9 mouse cellular contexts compared by ENCODE assay signal in the genomic region with DNA sequence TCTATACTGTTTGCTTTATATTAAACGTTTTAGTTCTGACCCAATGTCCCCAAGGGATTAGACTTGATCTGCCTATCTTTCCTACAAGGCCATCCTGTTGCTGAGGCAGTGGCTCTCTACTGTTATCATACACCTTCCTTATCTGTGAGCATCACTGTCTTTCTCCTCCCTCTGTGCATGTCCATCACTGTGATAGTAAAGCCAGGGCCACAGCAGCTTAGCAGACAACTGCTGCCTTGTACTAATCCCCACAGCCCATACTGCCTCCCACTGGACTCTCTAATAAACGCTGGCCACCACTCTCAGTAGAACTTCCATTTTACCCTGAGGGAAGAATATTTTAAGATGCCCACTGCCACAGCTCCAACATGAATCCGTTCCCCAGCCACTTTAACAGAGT.
DNase-seq lines count a peak whose midpoint lies in the region; ATAC-seq and TF ChIP-seq lines count a peak whose summit lies in the region.
"Had no signal": no experiment of that assay in that cellular context is flagged by ENCODE, and none has a peak within 500 bp of the region (broad histone marks: within the 10 kb centered on the region; RNA-seq: fewer than 3 reads in every experiment).

No protein-coding gene starts in this region.

- H3K36me3 ChIP-seq in forebrain, postnatal 0 days (ENCODE audit: insufficient read depth) = peaks cover 7% of the 10 kb centered on the region; the same call in 1 of the 2 replicates
- H3K36me3 ChIP-seq in midbrain, embryonic 15.5 days (replicated peaks) = no peaks in the 10 kb centered on the region

- no peaks in the 10 kb centered on the region for H3K27me3 ChIP-seq in forebrain, postnatal 0 days (ENCODE audit: insufficient read depth, low read length)
- no peaks in the 10 kb centered on the region for H3K27me3 ChIP-seq in midbrain, embryonic 15.5 days (replicated peaks)
- H3K27me3 ChIP-seq: megakaryocyte, embryonic 14.5 days had no signal

- 39% methylated on average over 3 of the region's 3 CpGs for WGBS in forebrain, postnatal 0 days
- WGBS in midbrain, embryonic 15.5 days = 23% methylated on average over 3 of the region's 3 CpGs

- peak; percentile 82 for ATAC-seq in forebrain, postnatal 0 days
- peak; percentile 83 for ATAC-seq in midbrain, embryonic 15.5 days (replicated peaks)
- ATAC-seq in erythroid progenitor cell, adult 5-6 weeks (replicated peaks; ENCODE audit: low FRiP score, poor library complexity, severe bottlenecking) = no peak

- peak; percentile 26 for DNase-seq in gastrocnemius, postnatal 14 days
- no peak for DNase-seq in gastrocnemius, postnatal 36 days
- DNase-seq in adipocyte (ENCODE audit: low spot score) = peak; percentile 36
- peak; percentile 52 for DNase-seq in forebrain, postnatal 0 days
- no peak for DNase-seq in urinary bladder, postnatal 4 days (ENCODE audit: low spot score in 2 of 2)
- no peak for DNase-seq in heart, adult 11 months

- no peaks in the 10 kb centered on the region for H3K9me3 ChIP-seq in forebrain, postnatal 0 days (ENCODE audit: low read length)
- H3K9me3 ChIP-seq in midbrain, embryonic 15.5 days = no peaks in the 10 kb centered on the region
- H3K9me3 ChIP-seq: megakaryocyte, embryonic 14.5 days had no signal

- no peak overlapping the region for H3K4me3 ChIP-seq in forebrain, postnatal 0 days (ENCODE audit: low read depth, low read length)
- no peak overlapping the region for H3K4me3 ChIP-seq in midbrain, embryonic 15.5 days
- H3K4me3 ChIP-seq: megakaryocyte, embryonic 14.5 days had no signal

- no peak overlapping the region for H3K4me2 ChIP-seq in forebrain, postnatal 0 days (ENCODE audit: low read depth)
- H3K4me2 ChIP-seq in midbrain, embryonic 15.5 days = no peak overlapping the region

- no peak overlapping the region for H3K9ac ChIP-seq in forebrain, postnatal 0 days
- no peak overlapping the region for H3K9ac ChIP-seq in midbrain, embryonic 15.5 days

- 0 out of 2 replicates have a peak overlapping the region, but pooled peaks have one; percentile 30 for H3K27ac ChIP-seq in forebrain, postnatal 0 days (ENCODE audit: low read depth, low read length)
- peak overlapping the region; percentile 65 for H3K27ac ChIP-seq in midbrain, embryonic 15.5 days

- intact Hi-C loops in gastrocnemius, postnatal 14 days (cut with DNase I; ENCODE audit: low total_unique reads) = loop anchor here (5.0 kb wide), 1 partner anchor 136 kb away; no protein-coding TSS in a partner anchor
- intact Hi-C loops in gastrocnemius, postnatal 36 days (cut with DNase I) = no loop called here

- 0 out of 2 replicates have a peak, but pooled peaks cover 5% of the 10 kb centered on the region for H3K4me1 ChIP-seq in forebrain, postnatal 0 days (ENCODE audit: insufficient read depth)
- peaks cover 15% of the 10 kb centered on the region for H3K4me1 ChIP-seq in midbrain, embryonic 15.5 days
- H3K4me1 ChIP-seq: megakaryocyte, embryonic 14.5 days had no signal

- peak; percentile 61 for TF ChIP-seq CTCF in forebrain, postnatal 0 days (IDR thresholded peaks at IDR 0.05; ENCODE audit: low read depth)

Comparison
In these comparisons a context has a peak if more than half of its experiments do, and no peak if none do; other contexts are left out.
1. DNase-seq: peak in gastrocnemius, postnatal 14 days (single experiment), adipocyte (single experiment) and forebrain, postnatal 0 days (single experiment); none in gastrocnemius, postnatal 36 days (0 of 2), urinary bladder, postnatal 4 days (0 of 2) and heart, adult 11 months (single experiment).